Mouse (Mus musculus) leukemia stem cell, adult 10-12 weeks (primary cell): ENCODE data around the gene Atf1. TPM values are rescaled to one million over a fixed set of nuclear protein-coding genes. Genes with fewer than 3 reads are reported as not detected.

Experiments
- polyA plus RNA-seq: library from polyadenylated mRNA; stranded (reverse); fragments of >175 nt; gene quantifications from 2 replicates; pipeline ENCODE4 v1.2.3, GENCODE M21; 2012; ENCODE audit warnings: low replicate concordance

Atf1 gene
- polyA plus RNA-seq: 27.8 and 31.3 TPM in 2 replicates

DNA sequence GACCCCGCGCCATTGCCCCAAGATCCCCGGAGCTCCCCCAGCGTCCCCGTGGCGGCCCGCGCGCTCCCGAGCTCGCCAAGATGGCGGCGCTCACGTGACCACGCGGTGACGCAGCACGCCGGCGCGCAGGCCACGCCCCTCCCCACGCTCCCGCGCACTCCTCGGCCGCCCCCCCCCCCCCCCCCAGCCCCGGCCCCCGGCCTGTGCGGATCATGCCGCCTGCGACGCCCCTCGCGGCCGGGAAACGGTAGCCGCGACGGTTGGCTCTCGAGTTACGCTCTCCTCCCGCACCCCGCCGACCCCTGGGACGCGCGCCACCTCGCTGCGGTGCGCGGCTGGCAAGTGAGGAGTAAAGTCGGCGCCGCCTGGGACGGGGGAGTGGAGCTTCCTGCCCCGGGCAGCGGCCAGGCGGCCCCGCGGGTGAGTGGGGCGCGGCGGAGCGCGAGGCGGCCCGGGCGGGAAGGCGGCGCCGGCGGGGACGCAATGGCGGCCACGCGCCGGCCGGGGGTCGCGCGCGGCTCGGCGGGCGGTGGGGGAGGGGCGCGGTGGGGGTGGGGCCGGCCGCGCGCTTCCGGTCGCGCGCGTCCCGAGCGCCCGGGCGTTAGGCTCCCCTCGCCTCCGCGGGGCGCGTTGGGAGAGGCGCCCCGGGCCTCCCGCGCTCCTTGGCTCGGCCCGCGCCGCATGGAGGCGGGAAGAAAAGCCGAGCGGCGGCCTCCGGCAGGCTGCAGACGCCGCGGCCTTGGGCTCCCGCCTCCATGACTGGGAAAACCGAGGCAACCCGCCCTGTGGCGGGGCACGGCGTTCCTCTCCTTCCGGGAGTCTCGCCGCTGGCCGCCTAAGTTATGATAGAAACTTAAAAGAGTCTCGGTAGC is at the start of gene Atf1:
Gene Atf1, plus strand, starts transcription at position 157 of the 872 bp plus-strand sequence.

DNA sequence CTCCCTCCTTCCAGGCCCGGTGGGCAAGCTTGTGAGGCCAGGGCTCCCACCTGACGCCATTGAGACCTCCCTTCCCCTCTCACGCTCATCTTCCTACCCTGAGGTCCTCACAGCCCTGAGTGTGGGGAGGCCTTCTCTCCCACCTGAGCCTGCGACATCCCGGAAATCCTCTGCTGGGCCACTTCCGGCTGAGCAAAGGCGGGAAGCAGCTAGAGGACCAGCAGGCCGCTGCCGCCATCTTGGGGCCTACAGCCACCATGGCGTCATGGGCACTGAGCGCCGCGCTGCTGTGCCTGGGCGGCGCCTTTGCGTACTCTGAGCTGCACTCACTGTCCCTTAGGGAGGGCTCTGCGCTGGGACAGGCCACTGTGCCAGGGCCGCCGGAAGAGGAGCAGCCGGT is 53.0 kb downstream of the Atf1 start, which contains the start of gene Tmprss12:
Gene Tmprss12, plus strand, starts transcription at position 212 of the 400 bp plus-strand sequence.

DNA sequence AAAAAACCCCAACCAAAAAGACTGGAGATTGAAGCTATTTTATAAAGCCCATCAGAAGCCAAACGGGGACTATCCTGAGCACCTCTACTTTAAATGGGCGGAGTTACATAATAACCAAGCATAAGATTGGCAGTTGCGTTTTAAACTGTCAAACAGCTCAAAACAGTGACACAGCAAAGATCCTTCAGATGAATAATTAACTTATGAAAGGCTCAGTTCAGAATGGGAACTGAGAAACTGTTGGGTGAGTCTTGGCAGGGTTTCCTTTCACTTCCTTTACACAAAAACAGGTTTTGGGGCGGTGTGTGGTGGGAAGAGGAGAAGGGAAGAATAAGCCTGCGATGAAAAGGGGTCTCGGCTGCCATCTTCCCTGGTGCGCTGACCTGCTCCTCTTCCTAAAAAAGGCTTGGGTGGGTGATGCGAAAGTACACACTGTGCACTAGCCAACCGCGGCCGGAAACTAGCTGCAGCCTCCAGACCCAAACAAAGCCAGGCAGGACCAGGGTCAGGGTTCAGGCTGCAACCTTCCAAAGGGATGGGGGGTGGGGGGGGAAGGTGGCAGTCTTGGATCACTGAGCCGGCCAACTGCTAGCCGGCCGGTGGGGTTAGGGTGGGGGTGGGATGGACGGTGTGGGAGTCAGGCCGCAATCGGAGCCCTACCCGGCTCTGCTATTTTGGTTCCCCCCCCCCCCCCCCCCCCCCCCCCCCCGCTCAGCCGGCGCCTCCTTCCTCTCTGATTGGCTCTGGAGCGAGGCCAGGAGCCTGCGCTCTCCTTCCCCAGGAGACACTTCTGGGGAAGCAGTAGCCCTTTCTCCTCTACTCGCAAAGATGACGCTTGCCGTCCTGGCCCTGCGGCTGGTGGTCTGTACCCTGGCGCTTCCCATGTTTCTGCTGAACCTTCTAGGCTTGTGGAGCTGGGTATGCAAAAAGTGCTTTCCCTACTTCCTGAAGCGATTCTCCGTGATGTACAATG is 76.7 kb downstream of the Atf1 start, which contains the start of gene Mettl7a1:
Gene Mettl7a1, plus strand, starts transcription at position 122 of the 973 bp plus-strand sequence.

Other genes with a start within 250 kb of the Atf1 start
- 1.0 and 1.8 TPM in 2 replicates for gene Dip2b, start 189.2 kb upstream of the Atf1 start, polyA plus RNA-seq
- gene Tmprss12, start 53.0 kb downstream of the Atf1 start, polyA plus RNA-seq: not detected in 2 replicates
- gene Mettl7a1, start 76.3 kb downstream of the Atf1 start, polyA plus RNA-seq: 23.8 and 40.8 TPM in 2 replicates
- gene Mettl7a3, start 107.1 kb downstream of the Atf1 start, polyA plus RNA-seq: not detected in 2 replicates
- gene Methig1, start 125.3 kb downstream of the Atf1 start, polyA plus RNA-seq: not detected in 2 replicates
- not detected in 2 replicates for gene Mettl7a2, start 125.4 kb downstream of the Atf1 start, polyA plus RNA-seq
- not detected in 2 replicates for gene Higd1c, start 136.7 kb downstream of the Atf1 start, polyA plus RNA-seq
- gene Gm5475, start 194.3 kb downstream of the Atf1 start, polyA plus RNA-seq: 0.36 TPM in 1 of 2 replicates, not detected in the other
- gene Slc11a2, start 197.3 kb downstream of the Atf1 start, polyA plus RNA-seq: 8.6 and 10.9 TPM in 2 replicates
- 6.8 and 36.4 TPM in 2 replicates for gene Letmd1, start 241.2 kb downstream of the Atf1 start, polyA plus RNA-seq